Mouse (Mus musculus) lung, postnatal 25 days (tissue): ENCODE measurements around the gene Gpc6.

ENCODE experiments used
- DNase-seq: peaks from one replicate; pipeline ENCODE4 v3.0.0; 2022; ENCODE audit warnings: low spot score

Gene Gpc6

DNA sequence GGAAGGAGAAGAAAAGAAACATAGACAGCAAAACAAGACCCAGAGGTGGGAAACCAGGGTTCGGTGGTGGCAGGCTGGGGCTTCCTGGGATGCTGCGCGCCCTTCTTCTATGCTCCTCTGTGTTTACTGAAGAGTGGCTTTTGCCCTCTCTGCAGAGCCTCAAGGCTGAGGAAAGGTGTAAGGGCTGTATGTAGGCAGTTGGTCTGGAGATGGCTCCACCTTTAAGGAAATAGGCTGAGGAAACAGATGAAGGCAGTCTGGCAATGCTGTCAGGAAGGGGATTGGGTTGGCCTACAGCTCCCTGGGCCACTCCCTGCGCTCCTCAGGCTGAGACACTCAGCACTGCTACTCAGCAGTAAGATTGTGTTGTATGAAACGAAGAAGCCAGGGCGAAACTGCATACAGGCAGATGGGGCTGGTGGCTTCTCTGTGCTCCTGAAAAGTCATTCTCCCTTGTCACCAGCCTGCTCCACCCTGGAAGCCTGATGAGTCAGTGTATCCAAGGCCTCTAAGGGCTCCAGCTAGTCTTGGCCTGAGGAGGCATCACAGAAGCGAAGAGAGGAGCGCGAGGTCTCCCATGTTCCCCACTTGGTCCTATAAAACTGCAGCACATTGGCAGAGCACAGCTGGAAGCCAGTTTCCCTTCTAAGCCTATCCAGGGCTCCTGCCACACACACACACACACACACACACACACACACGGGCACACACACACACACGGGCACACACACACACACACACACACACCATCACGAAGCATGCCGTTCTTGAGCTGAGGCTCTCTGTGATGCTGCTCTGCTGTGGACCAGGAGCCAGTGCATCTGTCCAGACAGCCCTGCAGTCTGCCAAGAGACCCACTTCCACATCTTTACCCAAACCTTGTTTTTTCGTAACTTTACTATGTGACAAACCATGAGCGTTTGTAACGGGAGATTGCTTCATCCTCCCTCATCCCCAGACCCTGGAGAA lies 1006.0 kb downstream of the Gpc6 start:
- no peak for DNase-seq

DNA sequence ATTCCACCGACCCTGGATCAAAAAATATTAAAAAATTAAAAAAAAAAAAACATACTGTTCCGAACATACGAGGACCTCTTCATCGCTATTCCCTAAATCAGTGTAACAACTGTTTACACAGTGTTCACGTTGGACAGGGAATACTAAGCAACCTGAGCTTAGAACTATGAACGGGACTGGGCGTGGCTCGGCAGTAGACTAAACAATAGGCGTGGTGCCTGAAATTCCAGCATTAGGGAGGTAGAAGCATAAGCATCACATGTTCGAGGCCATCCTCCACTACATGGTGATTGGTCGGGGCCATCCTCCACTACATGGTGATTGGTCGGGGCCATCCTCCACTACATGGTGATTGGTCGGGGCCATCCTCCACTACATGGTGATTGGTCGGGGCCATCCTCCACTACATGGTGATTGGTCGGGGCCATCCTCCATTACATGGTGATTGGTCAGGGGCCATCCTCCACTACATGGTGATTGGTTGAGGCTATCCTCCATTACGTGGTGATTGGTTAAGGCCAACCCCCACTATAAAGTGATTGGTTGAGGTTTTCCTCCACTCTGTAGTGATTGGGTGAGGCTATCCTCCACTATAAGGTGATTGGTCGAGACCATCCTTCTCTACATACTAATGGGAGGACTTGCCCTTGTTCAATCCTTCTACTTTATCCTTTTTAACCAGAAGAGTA lies 1007.2 kb downstream of the Gpc6 start:
- no peak for DNase-seq

DNA sequence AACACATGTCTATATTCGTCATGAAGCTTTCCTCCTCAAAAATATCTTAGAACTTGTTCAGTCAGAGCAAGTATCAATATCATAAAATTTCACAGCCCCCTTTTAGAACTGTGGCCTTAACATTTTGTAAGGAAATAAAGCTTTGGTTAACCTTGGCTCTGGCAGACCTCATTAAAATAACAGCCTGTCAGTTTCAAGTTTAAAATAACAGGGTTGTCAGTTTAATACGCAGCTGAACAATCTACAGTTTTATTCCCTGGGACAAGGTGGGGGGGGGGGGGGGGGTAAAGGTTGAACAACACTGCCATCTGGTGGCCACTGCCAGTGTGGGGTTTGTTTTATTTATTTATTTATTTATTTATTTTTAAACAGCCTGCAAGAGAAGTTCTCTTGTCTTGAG lies 1013.4 kb downstream of the Gpc6 start:
- no peak for DNase-seq

DNA sequence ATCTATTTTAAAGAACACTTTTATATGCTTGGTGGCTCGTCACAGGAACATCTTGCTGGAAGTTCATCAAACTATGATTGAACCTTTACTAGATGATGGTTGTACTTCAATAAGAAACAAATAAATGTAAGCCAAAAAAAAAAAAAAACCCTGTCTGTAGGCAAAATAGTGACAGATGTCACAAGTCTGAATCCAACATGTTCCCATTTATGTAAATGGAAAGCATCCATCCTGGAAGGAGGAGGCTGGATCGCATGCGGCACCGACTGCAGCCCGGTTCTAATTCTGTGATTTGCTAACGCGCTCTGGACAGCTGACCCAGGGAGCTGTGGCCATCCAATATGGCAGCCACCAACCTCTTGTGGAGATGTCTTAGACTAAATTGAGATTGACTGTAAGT lies 1014.4 kb downstream of the Gpc6 start:
- DNase-seq = no peak

DNA sequence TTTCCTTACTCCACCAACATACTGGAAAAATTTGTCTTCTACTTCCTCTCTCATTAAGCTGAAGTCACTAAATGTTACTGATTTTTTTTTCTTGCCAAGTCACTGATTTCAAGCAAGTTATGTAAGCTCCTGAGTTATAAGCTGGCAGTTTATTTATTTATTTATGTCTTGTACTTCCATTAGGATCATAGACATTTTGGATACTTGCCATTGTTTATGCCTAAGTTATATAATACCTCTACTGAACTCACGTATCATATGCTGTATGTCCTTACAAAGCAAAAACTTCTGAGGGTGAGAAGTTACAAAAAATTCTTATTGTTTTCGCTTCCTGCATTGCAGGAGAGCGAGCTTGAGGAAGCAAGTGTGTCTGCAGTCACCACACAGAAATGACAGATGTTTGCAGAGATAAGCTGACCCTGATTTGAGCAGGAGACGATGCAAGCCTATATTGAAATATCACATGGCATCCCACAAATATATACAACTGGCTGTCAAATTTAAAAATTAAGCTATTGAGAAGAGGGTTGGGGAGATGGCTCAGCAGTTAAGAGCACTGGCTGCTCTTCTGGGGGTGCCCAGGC lies 1020.9 kb downstream of the Gpc6 start:
- DNase-seq = no peak

DNA sequence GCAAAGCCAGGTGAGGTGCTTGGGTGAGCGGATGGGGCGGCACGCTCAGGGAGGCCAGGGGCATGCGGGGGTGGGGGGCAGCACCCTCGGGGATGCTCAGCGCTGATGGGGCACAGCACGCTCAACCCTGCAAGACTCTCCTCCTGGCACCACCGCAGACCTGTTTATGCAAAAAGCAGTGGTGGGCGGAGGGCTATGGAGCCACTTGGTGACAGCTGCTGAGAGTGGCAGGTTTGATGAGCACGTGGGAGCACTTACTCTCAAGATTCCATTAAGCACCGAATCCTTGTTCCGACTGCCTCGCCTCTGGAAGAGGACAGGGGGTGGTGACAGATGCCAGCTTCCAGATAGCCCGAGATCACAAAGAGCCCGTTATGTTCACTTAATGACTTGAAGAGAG lies 1026.2 kb downstream of the Gpc6 start:
- no peak for DNase-seq

DNA sequence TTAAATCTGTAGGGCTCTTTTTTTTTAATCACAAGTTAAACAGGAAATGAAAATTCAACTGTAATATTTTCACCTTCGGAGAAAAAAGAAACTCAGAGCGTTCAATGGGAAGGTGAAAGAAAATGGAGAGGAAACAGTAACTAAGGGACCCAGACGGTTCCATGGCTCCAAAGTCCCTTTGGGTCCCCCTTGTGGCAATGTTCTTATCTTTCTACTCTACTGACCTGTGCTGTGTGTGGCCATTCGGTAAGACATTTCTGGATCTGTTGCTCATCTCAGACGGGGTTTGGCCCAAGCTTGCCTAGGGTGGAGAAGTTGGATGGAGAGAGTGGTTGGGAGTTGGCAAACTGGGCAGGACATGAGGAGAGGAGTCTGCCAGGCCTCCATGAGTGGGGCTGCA lies 1026.6 kb downstream of the Gpc6 start:
- DNase-seq = no peak

DNA sequence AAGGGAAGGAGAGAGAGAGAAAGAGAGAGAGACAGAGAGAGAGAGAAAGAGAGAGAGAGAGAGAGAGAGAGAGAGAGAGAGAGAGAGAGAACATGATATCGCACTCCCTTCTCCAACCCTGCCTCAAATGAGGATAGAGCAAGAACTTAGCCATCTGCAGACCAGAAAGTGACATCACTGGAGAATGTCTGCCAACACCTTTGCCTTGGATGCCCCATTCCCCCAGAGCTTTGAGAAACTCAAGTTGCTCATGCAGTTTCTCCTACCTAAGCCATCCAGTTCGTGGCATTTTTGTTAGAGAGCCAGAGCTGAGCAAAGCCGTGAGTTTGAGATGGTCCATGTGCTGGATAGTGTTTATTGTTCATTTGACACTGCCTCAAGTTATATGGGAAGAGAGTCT lies 1030.9 kb downstream of the Gpc6 start:
- no peak for DNase-seq

DNA sequence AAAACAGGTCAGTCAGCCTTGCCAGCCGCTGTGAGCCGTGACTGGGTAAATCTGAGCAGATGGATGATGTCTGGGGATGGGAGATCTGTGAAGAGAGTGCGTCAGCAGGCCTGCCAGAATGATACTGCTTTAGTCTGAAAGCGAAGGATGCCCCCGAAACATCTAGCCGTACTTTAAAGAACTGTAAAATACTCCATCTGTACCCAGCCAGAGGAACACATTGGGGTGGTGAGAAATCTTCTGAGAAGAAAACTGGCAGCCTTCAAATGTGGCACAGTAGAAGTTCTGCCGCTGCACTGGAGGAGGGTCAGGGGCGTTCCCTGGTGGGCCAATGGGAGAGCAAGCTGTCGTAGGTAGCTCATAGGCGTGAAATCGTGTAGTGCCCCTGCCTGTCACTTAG lies 1033.3 kb downstream of the Gpc6 start:
- DNase-seq = no peak

DNA sequence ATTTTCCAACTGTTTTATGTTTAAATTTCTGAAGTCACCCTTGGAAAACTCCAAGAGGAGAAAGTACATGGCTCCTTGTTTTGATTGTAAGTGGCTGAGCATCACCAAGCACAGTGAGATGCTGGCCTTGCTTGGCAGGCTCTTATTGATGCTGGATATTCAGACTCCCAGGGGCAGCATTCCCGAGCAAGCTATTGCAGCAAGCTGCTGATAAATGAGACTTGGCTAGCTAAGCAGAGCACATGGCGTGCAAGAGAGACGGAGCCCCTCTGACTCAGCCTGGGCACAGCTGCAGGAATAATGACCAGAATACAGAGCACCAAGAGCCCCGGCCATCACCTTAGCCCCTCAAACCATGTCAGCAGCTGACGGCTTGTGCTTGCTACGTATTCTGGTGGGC lies 1036.2 kb downstream of the Gpc6 start:
- DNase-seq = peak; percentile 16

DNA sequence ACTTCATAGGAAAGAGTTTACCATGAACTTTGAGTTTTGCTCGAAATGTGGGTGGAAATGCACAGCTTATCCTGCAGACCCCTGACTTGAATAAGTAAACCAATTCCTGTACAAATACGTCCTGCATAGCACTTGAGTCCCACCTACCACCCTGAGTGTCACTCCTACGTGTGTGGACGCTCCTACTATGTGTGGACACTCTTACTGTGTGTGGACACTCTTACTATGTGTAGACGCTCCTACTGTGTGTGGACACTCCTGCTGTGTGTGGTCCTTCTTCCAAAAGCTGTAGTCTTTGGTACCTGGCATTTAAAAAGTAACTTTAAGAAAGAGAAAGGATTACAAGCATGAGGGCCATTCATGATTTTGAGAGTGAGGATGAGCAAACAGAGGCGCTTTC lies 1036.7 kb downstream of the Gpc6 start:
- no peak for DNase-seq

DNA sequence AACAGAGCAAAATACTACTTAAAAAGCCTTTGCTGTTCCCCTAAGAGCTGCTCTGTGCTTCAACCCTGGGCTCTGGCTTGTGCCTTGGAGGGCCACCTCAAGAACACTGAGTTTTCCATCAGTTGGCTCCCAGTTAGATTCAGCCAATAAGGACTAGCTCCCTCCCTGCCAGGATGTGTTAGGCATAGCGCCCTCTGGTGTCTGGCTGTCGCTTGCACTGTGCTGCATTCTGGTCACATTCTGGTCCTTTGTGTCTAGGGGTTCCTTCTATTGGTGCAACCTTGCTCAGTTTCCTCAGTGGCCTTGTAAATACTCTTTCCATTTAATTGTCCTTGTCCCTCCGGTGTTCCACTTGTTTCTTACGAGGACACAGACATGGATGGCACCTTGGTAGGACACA lies 1037.3 kb downstream of the Gpc6 start:
- DNase-seq = no peak

DNA sequence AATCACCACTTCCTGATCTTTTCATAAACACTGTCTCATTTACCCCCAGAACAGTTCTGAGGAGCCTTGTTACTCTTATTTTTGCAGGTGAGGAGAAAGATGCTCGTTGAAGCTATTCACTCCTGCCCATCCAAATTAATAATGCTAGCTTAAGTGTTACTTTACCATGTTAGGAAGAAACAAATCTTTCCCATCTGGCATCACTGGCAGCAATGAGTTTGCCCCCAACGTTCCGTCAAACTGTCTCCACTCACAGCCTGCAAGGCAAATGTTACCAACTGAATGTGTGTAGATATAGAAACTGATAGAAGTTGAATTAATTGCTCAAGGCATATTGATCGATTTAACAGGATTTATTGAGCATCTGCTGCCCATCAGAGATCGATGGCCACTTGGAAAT lies 1047.5 kb downstream of the Gpc6 start:
- no peak for DNase-seq

DNA sequence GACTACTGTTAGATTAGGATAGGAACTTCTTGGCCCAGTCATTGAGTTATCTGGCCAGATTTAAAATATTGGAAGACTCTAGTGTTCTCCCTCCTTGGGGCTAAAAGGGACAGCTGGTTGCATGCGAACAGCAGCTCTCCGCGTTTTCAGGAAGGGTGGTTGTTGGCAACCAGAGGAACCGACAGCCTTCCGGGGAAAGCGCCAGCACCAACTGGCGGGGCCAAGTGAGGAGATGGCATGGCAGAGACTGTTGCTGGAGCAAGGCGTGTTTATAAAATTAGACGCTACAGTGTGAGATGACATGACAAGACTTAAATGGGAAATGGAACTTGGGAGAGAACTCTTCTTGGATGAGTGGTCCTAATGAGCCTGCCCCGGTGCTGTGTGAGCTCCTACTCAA lies 1056.4 kb downstream of the Gpc6 start:
- no peak for DNase-seq

DNA sequence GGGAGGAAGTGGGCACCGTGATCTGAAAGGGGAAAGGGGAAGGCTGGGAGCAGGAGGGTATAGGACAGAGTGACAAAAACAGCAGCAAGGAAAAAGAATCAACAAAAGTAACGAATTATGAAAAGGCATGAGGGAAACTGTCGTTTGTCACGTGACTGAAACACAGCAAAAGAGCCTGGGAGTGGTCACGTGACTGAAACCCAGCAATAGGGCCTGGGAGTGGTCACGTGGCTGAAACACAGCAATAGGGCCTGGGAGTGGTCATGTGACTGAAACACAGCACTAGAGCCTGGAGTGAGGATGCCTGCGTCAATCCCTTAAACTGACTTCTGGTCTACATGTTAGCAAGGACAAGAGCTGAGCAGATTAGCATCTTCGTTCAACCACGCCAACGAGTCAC lies 1063.3 kb downstream of the Gpc6 start:
- DNase-seq = no peak

DNA sequence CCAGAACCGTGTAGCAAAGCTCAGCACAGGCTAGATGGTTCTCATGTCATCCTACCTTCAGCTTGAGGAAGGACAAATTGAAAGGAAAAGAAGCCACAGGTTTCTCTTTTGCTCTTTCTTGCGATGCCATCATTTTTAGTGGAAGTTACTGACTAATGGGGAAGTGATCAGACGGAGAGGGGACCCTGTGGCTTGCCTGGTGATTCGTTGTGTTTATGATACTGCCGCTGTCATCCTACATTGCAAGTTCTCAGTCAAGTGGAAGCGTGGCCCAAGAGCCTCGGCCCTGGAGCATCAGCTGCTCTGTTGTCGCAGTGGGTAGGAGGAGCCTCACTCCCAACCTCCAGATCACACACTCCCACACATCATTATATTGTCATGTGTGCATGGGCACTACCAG lies 1065.1 kb downstream of the Gpc6 start:
- no peak for DNase-seq

DNA sequence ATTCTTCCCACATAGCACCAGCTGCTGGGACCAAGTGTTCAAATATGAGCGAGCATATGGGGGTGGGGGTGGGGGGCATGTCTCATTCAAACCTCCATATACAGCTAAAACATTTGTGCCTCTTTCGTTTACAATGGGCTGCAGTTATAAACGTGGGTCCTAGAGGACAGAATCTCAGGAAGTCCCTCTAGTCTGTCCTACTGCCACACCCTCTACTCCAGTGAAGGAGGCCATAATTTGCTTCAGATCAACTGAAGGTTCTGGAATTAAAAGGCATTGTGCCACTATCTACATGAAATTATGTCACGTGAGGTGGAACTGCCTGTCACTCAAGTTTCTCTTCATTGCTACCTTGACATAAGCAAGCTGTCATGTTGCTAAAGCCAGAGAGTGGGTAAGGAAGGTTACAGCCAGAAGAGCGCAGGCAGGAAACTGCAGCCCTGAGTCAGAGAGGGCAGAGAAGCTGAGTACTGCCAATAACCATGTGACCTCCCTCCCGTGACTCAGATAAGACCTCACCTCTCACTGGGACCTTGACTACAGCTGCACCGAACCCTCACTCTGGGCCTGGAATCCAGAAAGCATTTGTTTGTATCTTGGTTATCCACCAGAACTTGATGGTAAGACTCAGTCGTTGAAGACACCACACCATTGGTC lies 1067.6 kb downstream of the Gpc6 start:
- no peak for DNase-seq

DNA sequence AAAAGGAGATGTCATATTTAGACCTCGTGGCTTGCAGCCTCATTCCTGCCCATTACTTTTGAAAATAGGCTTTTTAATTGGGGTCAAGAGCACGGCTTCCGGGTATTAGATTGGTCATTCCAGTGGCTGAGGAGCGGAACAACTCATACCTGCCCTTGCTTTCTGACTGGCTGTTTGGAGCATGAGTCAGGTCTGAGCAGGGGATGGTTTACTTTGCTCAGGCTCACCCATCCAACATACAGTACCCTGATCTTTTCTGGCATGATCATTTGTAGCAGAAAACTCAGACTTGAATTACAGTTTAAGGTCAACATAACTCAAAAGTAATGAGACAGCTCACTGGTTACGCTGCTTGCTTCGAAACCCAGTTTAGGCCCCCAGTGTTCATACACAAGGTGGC lies 1068.7 kb downstream of the Gpc6 start:
- DNase-seq = no peak

DNA sequence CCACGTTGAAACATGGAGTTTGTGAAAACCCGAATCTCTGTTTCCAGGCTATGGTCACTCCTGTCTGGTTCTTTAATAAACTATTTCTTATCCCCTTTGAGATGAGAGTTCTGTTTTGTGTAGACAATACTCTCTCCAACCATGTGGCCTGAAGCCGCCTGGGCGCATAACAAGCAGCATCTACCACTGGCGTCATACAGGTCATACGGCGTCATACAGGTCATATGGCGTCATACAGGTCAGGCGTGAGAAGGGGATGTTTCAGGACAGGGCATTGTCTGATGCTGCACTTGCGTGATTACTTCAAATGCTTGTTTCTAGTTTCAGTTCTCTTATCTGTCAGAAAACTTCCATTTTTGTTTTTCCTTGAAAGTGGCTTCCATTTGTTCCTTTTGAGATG lies 1079.3 kb downstream of the Gpc6 start:
- DNase-seq = no peak

DNA sequence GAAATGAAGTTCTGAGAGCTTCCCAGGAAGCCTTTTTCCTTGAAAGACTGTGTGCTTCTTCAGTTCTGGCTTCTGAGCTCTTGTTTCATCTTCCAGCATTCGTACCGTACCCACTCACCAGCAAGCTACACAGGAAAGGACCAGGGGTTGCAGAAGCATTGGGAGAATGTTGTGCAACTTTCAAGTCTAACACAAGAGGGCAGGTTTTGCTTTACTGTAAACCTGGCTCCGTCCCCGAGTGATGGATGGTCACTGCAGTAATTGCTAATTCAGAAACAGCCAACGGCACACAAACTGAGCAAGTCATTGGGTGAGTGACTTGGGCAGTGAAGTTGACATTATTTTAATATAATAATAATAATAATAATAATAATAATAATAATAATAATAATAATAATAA lies 1080.6 kb downstream of the Gpc6 start:
- DNase-seq = peak; percentile 39

DNA sequence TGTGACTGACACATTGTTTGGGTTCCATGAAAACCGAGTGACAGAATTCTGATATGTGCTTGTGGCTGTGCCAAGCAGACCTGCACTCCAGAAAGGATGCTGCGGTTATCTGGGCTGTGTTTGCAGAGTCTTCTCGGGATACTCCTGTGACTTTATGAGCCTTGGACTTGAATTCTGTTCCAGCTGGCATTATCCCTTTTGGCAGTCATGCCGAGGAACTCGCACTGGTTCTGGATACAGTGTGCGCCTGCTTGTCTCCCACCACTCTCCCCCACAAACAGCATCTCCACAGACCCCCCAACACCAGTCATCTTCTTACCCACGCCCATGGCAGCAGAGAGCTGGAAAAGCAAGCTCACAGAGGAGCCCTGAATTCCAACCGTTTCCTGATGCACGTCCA lies 1084.4 kb downstream of the Gpc6 start:
- DNase-seq = no peak

DNA sequence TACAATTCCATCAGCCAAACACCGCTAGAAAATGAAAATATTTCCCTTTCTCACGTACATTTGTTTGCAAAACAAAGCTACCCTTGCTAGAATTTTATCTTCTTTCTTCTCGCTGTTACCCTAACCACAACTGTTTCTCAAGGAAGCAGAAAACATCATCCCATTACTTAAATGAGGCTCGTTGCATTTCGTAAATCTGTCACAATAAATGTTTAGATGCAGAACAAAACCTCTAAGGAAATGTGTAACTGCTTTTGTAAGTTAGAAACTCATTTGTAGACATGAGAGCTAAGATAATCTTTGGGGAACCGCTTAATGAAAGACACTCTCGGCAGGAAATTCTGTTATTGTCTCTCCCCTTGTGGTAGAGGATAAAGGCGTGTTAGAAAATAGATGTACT lies 1088.1 kb downstream of the Gpc6 start:
- DNase-seq = no peak

DNA sequence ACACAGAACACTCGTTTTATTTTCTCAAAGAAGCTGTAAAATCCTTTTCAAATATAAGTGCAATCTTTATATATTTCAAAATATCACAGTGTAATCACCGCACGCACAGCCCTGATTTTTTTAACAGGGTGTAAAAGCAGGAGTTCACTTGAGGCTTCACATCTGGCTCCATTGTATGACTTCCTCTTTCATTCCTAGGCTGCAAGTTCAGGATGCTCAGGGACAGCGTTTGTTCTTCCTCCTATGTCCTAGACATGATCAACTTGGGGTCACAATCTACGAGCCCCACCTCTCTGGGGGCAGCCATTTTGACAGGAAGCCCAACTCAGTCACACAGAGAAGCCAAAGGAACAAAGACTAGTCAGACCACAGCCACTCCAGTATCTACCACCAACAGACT lies 1094.2 kb downstream of the Gpc6 start:
- DNase-seq = no peak
